Mouse (Mus musculus) forebrain, embryonic 12.5 days (tissue): ENCODE measurements at regions not wholly inside any gene's neighbourhood (a gene's known extent, or its start where the extent isn't known, plus 50 kb on each side); places are given as distances from the start of the nearest gene placed in this dataset.

ENCODE experiments used
- ATAC-seq: fragments of 200-750 bp; cut with Nextera tagmentation; 2 replicates; pipeline ENCODE4 v1.8.0; 2017; ENCODE audit warnings: moderate TSS enrichment; ENCODE audit not compliant: low FRiP score
- H3K27ac ChIP-seq: fragments of 300-500 bp; sonication (generic); 2 replicates; pipeline ENCODE4 v1.5.1; 2016; ENCODE audit warnings: mild to moderate bottlenecking
- H3K27me3 ChIP-seq: fragments of 300-500 bp; sonication (generic); 2 replicates; pipeline ENCODE4 v1.6.1; 2016; ENCODE audit warnings: mild to moderate bottlenecking
- H3K36me3 ChIP-seq: fragments of 300-500 bp; sonication (generic); replicated peaks from 2 replicates; pipeline ENCODE4 v1.6.1; 2016; ENCODE audit warnings: mild to moderate bottlenecking
- H3K4me1 ChIP-seq: fragments of 300-500 bp; sonication (generic); 2 replicates; pipeline ENCODE4 v1.6.1; 2016
- H3K4me2 ChIP-seq: fragments of 300-500 bp; sonication (generic); 2 replicates; pipeline ENCODE4 v1.6.1; 2016; ENCODE audit warnings: mild to moderate bottlenecking, moderate library complexity
- H3K4me3 ChIP-seq: fragments of 300-500 bp; sonication (generic); replicated peaks from 2 replicates; pipeline ENCODE4 v1.5.1; 2016; ENCODE audit warnings: mild to moderate bottlenecking
- H3K9ac ChIP-seq: fragments of 300-500 bp; sonication (generic); 2 replicates; pipeline ENCODE4 v1.6.1; 2016; ENCODE audit warnings: mild to moderate bottlenecking
- H3K9me3 ChIP-seq: fragments of 300-500 bp; sonication (generic); 2 replicates; pipeline ENCODE4 v1.6.1; 2016
- WGBS: fragments of 180-500 bp; shearing (Covaris S2); methylation state at CpG from one replicate; pipeline ENCODE4 v1.1.7; 2016; 5-methylcytosine and 5-hydroxymethylcytosine counted together

GRCm38 (mm10) chr5:73904146-73904811 lies 164.0 kb downstream of the Usp46 start:
- H3K27me3 ChIP-seq: 0 out of 2 replicates have a peak, but pooled peaks cover 3% of the 10 kb centered on the region
- no peak overlapping the region for H3K4me3 ChIP-seq
- H3K27ac ChIP-seq: no peak overlapping the region
- no peak overlapping the region for H3K4me2 ChIP-seq
- H3K9ac ChIP-seq: no peak overlapping the region
- no peak for ATAC-seq
- H3K9me3 ChIP-seq: no peaks in the 10 kb centered on the region
- WGBS: 89% methylated on average over 8 of the region's 8 CpGs
- H3K36me3 ChIP-seq: no peaks in the 10 kb centered on the region
- peaks cover 5% of the 10 kb centered on the region; the same call in 1 of the 2 replicates for H3K4me1 ChIP-seq

GRCm38 (mm10) chr5:73912149-73912548 lies 156.1 kb downstream of the Usp46 start:
- no peak for ATAC-seq
- H3K4me3 ChIP-seq: no peak overlapping the region
- H3K27ac ChIP-seq: no peak overlapping the region
- no peaks in the 10 kb centered on the region for H3K36me3 ChIP-seq
- H3K4me1 ChIP-seq: no peaks in the 10 kb centered on the region
- H3K9ac ChIP-seq: no peak overlapping the region
- no peak overlapping the region for H3K4me2 ChIP-seq
- no peaks in the 10 kb centered on the region for H3K9me3 ChIP-seq
- no peaks in the 10 kb centered on the region for H3K27me3 ChIP-seq
- WGBS: 87% methylated on average over 1 of the region's 1 CpGs

- no peak for ATAC-seq
- WGBS: 81% methylated on average over 6 of the region's 6 CpGs
- Histone ChIP-seq H3K4me3 (no peak overlapping the region), H3K36me3 (no peaks in the 10 kb centered on the region), H3K4me1 (no peaks in the 10 kb centered on the region), H3K27ac (no peak overlapping the region), H3K27me3 (no peaks in the 10 kb centered on the region), H3K4me2 (no peak overlapping the region), H3K9me3 (no peaks in the 10 kb centered on the region), H3K9ac (no peak overlapping the region)
Observed at GRCm38 (mm10) chr5:73913116-73913515, 155.1 kb downstream of the Usp46 start.

GRCm38 (mm10) chr5:73918011-73918410 lies 150.2 kb downstream of the Usp46 start:
- Histone ChIP-seq H3K4me2 (no peak overlapping the region), H3K4me3 (no peak overlapping the region), H3K36me3 (no peaks in the 10 kb centered on the region), H3K27ac (no peak overlapping the region), H3K27me3 (no peaks in the 10 kb centered on the region; the same call in 1 of the 2 replicates), H3K9ac (no peak overlapping the region), H3K9me3 (no peaks in the 10 kb centered on the region), H3K4me1 (no peaks in the 10 kb centered on the region)
- 76% methylated on average over 2 of the region's 2 CpGs for WGBS
- no peak for ATAC-seq

GRCm38 (mm10) chr5:73919936-73920335 lies 148.3 kb downstream of the Usp46 start:
- Histone ChIP-seq H3K9me3 (no peaks in the 10 kb centered on the region), H3K9ac (no peak overlapping the region), H3K27ac (no peak overlapping the region), H3K27me3 (no peaks in the 10 kb centered on the region; the same call in 1 of the 2 replicates), H3K4me1 (no peaks in the 10 kb centered on the region), H3K4me2 (no peak overlapping the region), H3K4me3 (no peak overlapping the region), H3K36me3 (no peaks in the 10 kb centered on the region)
- 92% methylated on average over 6 of the region's 6 CpGs for WGBS
- ATAC-seq: no peak

GRCm38 (mm10) chr5:73927534-73927933 lies 140.7 kb downstream of the Usp46 start:
- Histone ChIP-seq H3K4me2 (no peak overlapping the region), H3K9ac (no peak overlapping the region), H3K4me3 (no peak overlapping the region), H3K9me3 (no peaks in the 10 kb centered on the region), H3K27me3 (no peaks in the 10 kb centered on the region), H3K4me1 (no peaks in the 10 kb centered on the region), H3K36me3 (no peaks in the 10 kb centered on the region), H3K27ac (no peak overlapping the region)
- no peak for ATAC-seq
- 79% methylated on average over 9 of the region's 9 CpGs for WGBS

- Histone ChIP-seq H3K27ac (no peak overlapping the region), H3K9ac (no peak overlapping the region), H3K4me3 (no peak overlapping the region), H3K4me1 (no peaks in the 10 kb centered on the region), H3K9me3 (no peaks in the 10 kb centered on the region), H3K4me2 (no peak overlapping the region), H3K36me3 (no peaks in the 10 kb centered on the region), H3K27me3 (no peaks in the 10 kb centered on the region)
- no peak for ATAC-seq
- 88% methylated on average over 10 of the region's 10 CpGs for WGBS
Observed at GRCm38 (mm10) chr5:73928691-73929090, 139.5 kb downstream of the Usp46 start.

GRCm38 (mm10) chr5:73930205-73930604 lies 138.0 kb downstream of the Usp46 start:
- no peaks in the 10 kb centered on the region for H3K27me3 ChIP-seq
- H3K9me3 ChIP-seq: no peaks in the 10 kb centered on the region
- H3K36me3 ChIP-seq: no peaks in the 10 kb centered on the region
- 80% methylated on average over 5 of the region's 5 CpGs for WGBS
- no peak overlapping the region for H3K4me2 ChIP-seq
- H3K9ac ChIP-seq: no peak overlapping the region
- no peak for ATAC-seq
- no peak overlapping the region for H3K27ac ChIP-seq
- no peaks in the 10 kb centered on the region for H3K4me1 ChIP-seq
- H3K4me3 ChIP-seq: no peak overlapping the region

- Histone ChIP-seq H3K4me2 (no peak overlapping the region), H3K4me3 (no peak overlapping the region), H3K9me3 (no peaks in the 10 kb centered on the region), H3K36me3 (no peaks in the 10 kb centered on the region), H3K9ac (no peak overlapping the region), H3K4me1 (0 out of 2 replicates have a peak, but pooled peaks cover under 1% of the 10 kb centered on the region), H3K27ac (no peak overlapping the region), H3K27me3 (no peaks in the 10 kb centered on the region)
- 53% methylated on average over 2 of the region's 2 CpGs for WGBS
- no peak for ATAC-seq
Observed at GRCm38 (mm10) chr5:73937799-73938198, 130.4 kb downstream of the Usp46 start.

- Histone ChIP-seq H3K4me1 (peaks cover 3% of the 10 kb centered on the region; the same call in 1 of the 2 replicates), H3K36me3 (no peaks in the 10 kb centered on the region), H3K9me3 (no peaks in the 10 kb centered on the region), H3K27me3 (no peaks in the 10 kb centered on the region), H3K4me3 (no peak overlapping the region), H3K9ac (no peak overlapping the region), H3K27ac (no peak overlapping the region), H3K4me2 (no peak overlapping the region)
- 60% methylated on average over 4 of the region's 4 CpGs for WGBS
- ATAC-seq: no peak
Observed at GRCm38 (mm10) chr5:73938450-73938849, 129.8 kb downstream of the Usp46 start.

- no peak for ATAC-seq
- Histone ChIP-seq H3K4me2 (no peak overlapping the region), H3K27ac (no peak overlapping the region), H3K9ac (no peak overlapping the region), H3K9me3 (no peaks in the 10 kb centered on the region), H3K4me3 (no peak overlapping the region), H3K27me3 (no peaks in the 10 kb centered on the region), H3K36me3 (no peaks in the 10 kb centered on the region), H3K4me1 (peaks cover 3% of the 10 kb centered on the region; the same call in 1 of the 2 replicates)
- 47% methylated on average over 3 of the region's 3 CpGs for WGBS
Observed at GRCm38 (mm10) chr5:73942950-73943349, 125.3 kb downstream of the Usp46 start.

- H3K4me1 ChIP-seq: peaks cover 3% of the 10 kb centered on the region; the same call in 1 of the 2 replicates
- 95% methylated on average over 3 of the region's 3 CpGs for WGBS
- ATAC-seq: no peak
Observed at GRCm38 (mm10) chr5:73945671-73946070, 122.6 kb downstream of the Usp46 start.

GRCm38 (mm10) chr5:73946164-73946563 lies 122.1 kb downstream of the Usp46 start:
- peaks cover 7% of the 10 kb centered on the region for H3K4me1 ChIP-seq
- H3K27me3 ChIP-seq: no peaks in the 10 kb centered on the region; the same call in 1 of the 2 replicates
- H3K9ac ChIP-seq: no peak overlapping the region
- no peaks in the 10 kb centered on the region for H3K9me3 ChIP-seq
- H3K4me2 ChIP-seq: no peak overlapping the region
- no peak overlapping the region for H3K27ac ChIP-seq
- no peaks in the 10 kb centered on the region for H3K36me3 ChIP-seq
- ATAC-seq: no peak
- no peak overlapping the region for H3K4me3 ChIP-seq
- WGBS: 83% methylated on average over 6 of the region's 6 CpGs

More at GRCm38 (mm10) chr5:73945671-73946070, 122.6 kb downstream of the Usp46 start:
- Histone ChIP-seq H3K4me3 (no peak overlapping the region), H3K9me3 (no peaks in the 10 kb centered on the region), H3K27me3 (no peaks in the 10 kb centered on the region; the same call in 1 of the 2 replicates), H3K9ac (no peak overlapping the region), H3K4me2 (no peak overlapping the region), H3K36me3 (no peaks in the 10 kb centered on the region), H3K27ac (no peak overlapping the region)
